Mouse (Mus musculus) effector memory CD4-positive, alpha-beta T cell, adult 7 months (primary cell): Measurements from ENCODE around the gene Olfr115. TPM values are rescaled to one million over a fixed set of nuclear protein-coding genes. Genes with fewer than 3 reads are reported as not detected.

Source experiments
- polyA plus RNA-seq: library from polyadenylated mRNA; unstranded; fragments of 100-300 nt; shearing (Covaris generic); gene quantifications from one replicate; pipeline ENCODE4 v1.2.1, GENCODE M21; 2017

The Olfr115 gene
- polyA plus RNA-seq: not detected

DNA sequence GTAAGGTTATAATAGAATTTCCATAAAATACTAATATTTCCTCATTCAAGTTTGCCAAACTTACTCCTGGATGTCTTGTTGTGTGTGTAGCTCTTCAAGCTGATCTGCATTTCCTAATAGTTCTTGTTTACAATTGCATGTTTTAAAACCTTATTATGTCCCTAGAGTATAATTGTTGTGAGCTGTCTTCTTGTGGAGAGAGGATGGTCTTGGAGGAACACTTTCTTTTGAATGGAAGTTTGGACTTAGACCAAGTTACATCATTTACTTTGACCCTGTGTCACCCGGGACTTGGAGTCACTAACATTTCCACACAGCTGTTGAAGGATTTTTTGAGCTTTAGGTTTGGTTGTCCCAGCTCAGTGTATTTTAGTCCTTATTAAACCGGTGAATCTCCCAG lies at the start of gene Olfr115, which contains the start of gene Olfr116:
TSS of gene Olfr115 (minus strand) at position 101 of the 400 bp plus-strand sequence.
TSS of gene Olfr116 (minus strand) at position 191 of the 400 bp plus-strand sequence.

DNA sequence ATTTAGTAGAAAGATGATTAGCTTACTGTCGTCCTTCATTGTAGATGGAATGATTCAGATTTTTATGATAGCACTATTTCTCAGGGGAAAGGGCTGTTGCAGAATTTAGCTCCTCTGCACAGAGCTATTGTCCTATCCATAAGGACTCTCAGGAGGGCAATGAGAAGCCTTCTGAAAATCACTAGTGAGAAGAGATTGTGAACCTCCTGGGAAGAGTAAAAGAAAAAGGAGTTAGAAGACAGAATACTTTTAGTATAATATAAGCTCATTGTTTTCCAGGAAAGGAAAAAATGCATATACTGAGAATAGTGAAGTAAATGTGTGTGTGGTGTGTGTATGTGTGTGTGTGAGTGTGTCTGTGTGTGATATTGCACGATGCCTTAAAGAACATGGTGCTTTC lies 39.8 kb upstream of the Olfr115 start, which contains the start of gene Olfr118:
TSS of gene Olfr118 (plus strand) at position 301 of the 400 bp plus-strand sequence.

GRCm38 (mm10) chr17:37663682-37664081 lies 36.8 kb upstream of the Olfr115 start, which contains the start of gene Olfr117:
Gene Olfr117, minus strand, starts transcription at chr17:37663782.

DNA sequence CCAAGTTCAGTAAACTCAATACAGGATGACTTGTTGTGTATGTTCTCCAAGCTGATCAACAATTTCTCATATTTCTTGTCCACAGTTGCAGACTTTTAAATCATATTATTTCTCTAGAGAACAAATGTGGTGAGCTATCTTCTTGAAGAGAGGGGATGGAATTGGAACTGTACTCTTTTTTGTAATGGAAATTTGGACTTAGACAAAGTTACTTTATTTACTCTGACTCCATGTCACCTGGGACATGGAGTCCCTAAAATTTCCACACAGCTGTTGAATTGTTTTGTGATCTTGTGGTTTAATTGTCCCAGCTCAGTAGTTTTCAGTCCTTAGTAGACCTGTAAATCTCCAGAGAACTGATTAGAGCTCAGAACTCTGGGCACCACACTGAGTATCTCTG lies 34.3 kb downstream of the Olfr115 start, which contains the start of gene Olfr114:
TSS of gene Olfr114 (minus strand) at position 101 of the 400 bp plus-strand sequence.

DNA sequence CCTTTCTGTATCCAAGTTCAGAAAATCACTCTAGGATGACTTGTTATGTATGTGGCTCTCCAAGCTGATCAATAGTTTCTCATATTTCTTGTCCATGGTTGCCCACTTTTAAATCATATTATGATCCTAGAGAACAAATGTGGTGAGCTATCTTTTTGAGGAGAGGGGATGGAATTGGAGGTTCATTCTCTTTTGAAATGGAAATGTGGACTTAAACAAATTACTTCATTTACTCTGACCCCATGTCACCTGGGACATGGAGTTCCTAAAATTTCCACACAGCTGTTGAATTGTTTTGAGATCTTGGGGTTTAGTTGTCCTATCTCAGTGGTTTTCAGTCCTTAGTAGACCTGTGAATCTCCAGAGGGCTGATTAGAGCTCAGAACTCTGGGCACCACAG lies 49.3 kb downstream of the Olfr115 start, which contains the start of gene Olfr113:
TSS of gene Olfr113 (minus strand) at position 101 of the 400 bp plus-strand sequence.

GRCm38 (mm10) chr17:37569351-37569750 lies 57.6 kb downstream of the Olfr115 start, which contains the start of gene Olfr112:
Gene Olfr112, minus strand, starts transcription at chr17:37569451.

Other genes starting within 250 kb of the Olfr115 start
- gene Olfr105-ps, start 248.1 kb downstream of the Olfr115 start, polyA plus RNA-seq: not detected
- gene Olfr106-ps, start 236.7 kb downstream of the Olfr115 start, polyA plus RNA-seq: not detected
- not detected for gene Olfr107, start 227.9 kb downstream of the Olfr115 start, polyA plus RNA-seq
- not detected for gene Olfr108, start 181.6 kb downstream of the Olfr115 start, polyA plus RNA-seq
- gene Olfr109, start 168.2 kb downstream of the Olfr115 start, polyA plus RNA-seq: not detected
- gene H2-M2, start 143.6 kb downstream of the Olfr115 start, polyA plus RNA-seq: not detected
- gene Olfr110, start 134.6 kb downstream of the Olfr115 start, polyA plus RNA-seq: not detected
- gene Olfr111, start 119.1 kb downstream of the Olfr115 start, polyA plus RNA-seq: not detected
- gene Olfr112, start 57.7 kb downstream of the Olfr115 start, polyA plus RNA-seq: not detected
- not detected for gene Olfr113, start 49.4 kb downstream of the Olfr115 start, polyA plus RNA-seq
- not detected for gene Olfr114, start 34.4 kb downstream of the Olfr115 start, polyA plus RNA-seq
- gene Olfr116, start 90 bp upstream of the Olfr115 start, polyA plus RNA-seq: not detected
- gene Olfr117, start 36.7 kb upstream of the Olfr115 start, polyA plus RNA-seq: 0.23 TPM
- gene Olfr118, start 39.9 kb upstream of the Olfr115 start, polyA plus RNA-seq: 0.21 TPM
- not detected for gene Olfr119, start 69.5 kb upstream of the Olfr115 start, polyA plus RNA-seq
- gene Olfr120, start 94.7 kb upstream of the Olfr115 start, polyA plus RNA-seq: not detected
- not detected for gene Olfr121, start 121.7 kb upstream of the Olfr115 start, polyA plus RNA-seq
- gene Olfr122, start 141.5 kb upstream of the Olfr115 start, polyA plus RNA-seq: not detected
- not detected for gene Olfr123, start 166.4 kb upstream of the Olfr115 start, polyA plus RNA-seq
- not detected for gene Olfr124, start 172.8 kb upstream of the Olfr115 start, polyA plus RNA-seq
- gene Olfr125, start 205.8 kb upstream of the Olfr115 start, polyA plus RNA-seq: not detected
- gene Olfr126, start 220.4 kb upstream of the Olfr115 start, polyA plus RNA-seq: 0.20 TPM